Comparison of ENCODE assay signal across 9 mouse cellular contexts in the genomic region with DNA sequence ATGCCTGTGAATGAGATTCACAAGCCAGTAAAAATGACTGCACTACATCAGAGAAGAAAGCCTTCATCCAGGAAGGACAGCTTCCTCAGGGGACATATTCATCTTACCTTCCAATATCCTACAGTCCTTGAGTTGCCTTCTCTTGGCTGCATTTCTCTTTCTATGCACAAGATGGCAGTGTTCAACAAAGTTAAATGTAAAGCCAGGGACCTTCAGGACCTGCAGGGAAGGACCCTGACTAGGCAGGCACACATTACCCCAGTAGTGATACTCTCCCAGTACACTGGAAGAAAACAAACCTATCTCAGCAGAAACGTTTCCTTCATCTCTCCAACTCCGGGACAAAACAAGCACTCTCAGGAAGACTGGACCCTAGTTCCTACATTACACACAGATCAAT. TPM values are rescaled to one million over a fixed set of nuclear protein-coding genes. Genes with fewer than 3 reads are reported as not detected.
DNase-seq lines count a peak whose midpoint lies in the region; ATAC-seq and TF ChIP-seq lines count a peak whose summit lies in the region.
"Had no signal": no experiment of that assay in that cellular context is flagged by ENCODE, and none has a peak within 500 bp of the region (broad histone marks: within the 10 kb centered on the region; RNA-seq: fewer than 3 reads in every experiment).

No protein-coding gene starts in this region.

- no peak overlapping the region for H3K9ac ChIP-seq in kidney, embryonic 16.5 days (replicated peaks; ENCODE audit: low read length)
- H3K9ac ChIP-seq in ES-Bruce4 (ENCODE audit: low read depth, poor library complexity, severe bottlenecking): no peak overlapping the region
- no peak overlapping the region for H3K9ac ChIP-seq in midbrain, postnatal 0 days (replicated peaks; ENCODE audit: low read length, poor library complexity, severe bottlenecking)
- H3K9ac ChIP-seq: embryonic facial prominence, embryonic 15.5 days had no signal

- WGBS in kidney, embryonic 16.5 days: 25% methylated on average over 2 of the region's 2 CpGs
- WGBS in midbrain, postnatal 0 days: 32% methylated on average over 2 of the region's 2 CpGs

- ATAC-seq in kidney, embryonic 16.5 days (ENCODE audit: low FRiP score, low TSS enrichment): no peak; the same call in 1 of the 2 replicates
- no peak for ATAC-seq in midbrain, postnatal 0 days (ENCODE audit: low FRiP score)
- ATAC-seq in activated CD4-positive, CD25-positive, alpha-beta regulatory T cell, adult 4 months: no peak

- peak; percentile 14 for DNase-seq in kidney, adult 11 months
- DNase-seq in c-Kit-positive CD71-negative TER-119-negative erythroid progenitor cells, embryonic 14.5 days (ENCODE audit: low read depth): peak; percentile 48
- peak; percentile 66 for DNase-seq in forelimb bud, embryonic 11.5 days (ENCODE audit: low read depth, low spot score)
- DNase-seq in kidney, postnatal 14 days: peak; percentile 57
- DNase-seq in midbrain, postnatal 0 days (ENCODE audit: low spot score): peak; percentile 78

- no peak for TF ChIP-seq EP300 in ES-Bruce4 (IDR thresholded peaks at IDR 0.05; ENCODE audit: insufficient read depth, low read depth, low read length)

- no peaks in the 10 kb centered on the region for H3K36me3 ChIP-seq in kidney, embryonic 16.5 days (ENCODE audit: insufficient read depth, low read length)
- no peaks in the 10 kb centered on the region for H3K36me3 ChIP-seq in ES-Bruce4 (ENCODE audit: control insufficient read depth, insufficient read depth, low read length, poor library complexity, severe bottlenecking)
- H3K36me3 ChIP-seq in midbrain, postnatal 0 days (ENCODE audit: insufficient read depth, low read length): no peaks in the 10 kb centered on the region
- H3K36me3 ChIP-seq: embryonic facial prominence, embryonic 15.5 days had no signal

- H3K4me2 ChIP-seq in kidney, embryonic 16.5 days (replicated peaks; ENCODE audit: low read depth, low read length): no peak overlapping the region
- no peak overlapping the region for H3K4me2 ChIP-seq in midbrain, postnatal 0 days (ENCODE audit: low read depth, low read length, poor library complexity, severe bottlenecking)
- H3K4me2 ChIP-seq: embryonic facial prominence, embryonic 15.5 days had no signal

- TF ChIP-seq CTCF in ES-Bruce4 (IDR thresholded peaks at IDR 0.05; ENCODE audit: low read depth, low read length): peak; percentile 37
- peak; percentile 90 for TF ChIP-seq CTCF in midbrain, postnatal 0 days (IDR thresholded peaks at IDR 0.05)

- no peak overlapping the region for H3K4me3 ChIP-seq in kidney, embryonic 16.5 days (ENCODE audit: low read length)
- no peak overlapping the region for H3K4me3 ChIP-seq in ES-Bruce4 (ENCODE audit: low read depth, low read length)
- H3K4me3 ChIP-seq in midbrain, postnatal 0 days (ENCODE audit: low read depth, low read length): no peak overlapping the region
- H3K4me3 ChIP-seq: embryonic facial prominence, embryonic 15.5 days had no signal

- H3K4me1 ChIP-seq in kidney, embryonic 16.5 days (ENCODE audit: insufficient read depth, low read length): peaks cover 3% of the 10 kb centered on the region; the same call in 1 of the 2 replicates
- no peaks in the 10 kb centered on the region for H3K4me1 ChIP-seq in ES-Bruce4 (ENCODE audit: control insufficient read depth, insufficient read depth, low read length)
- no peaks in the 10 kb centered on the region for H3K4me1 ChIP-seq in midbrain, postnatal 0 days (ENCODE audit: insufficient read depth, low read length)
- H3K4me1 ChIP-seq: embryonic facial prominence, embryonic 15.5 days had no signal

- H3K27ac ChIP-seq in kidney, embryonic 16.5 days (ENCODE audit: low read length): no peak overlapping the region
- H3K27ac ChIP-seq in ES-Bruce4 (ENCODE audit: insufficient read depth, low read length): no peak overlapping the region
- H3K27ac ChIP-seq in midbrain, postnatal 0 days (ENCODE audit: low read depth, low read length): no peak overlapping the region
- H3K27ac ChIP-seq: embryonic facial prominence, embryonic 15.5 days had no signal

- H3K9me3 ChIP-seq in kidney, embryonic 16.5 days (ENCODE audit: low read length): 0 out of 2 replicates have a peak, but pooled peaks cover 2% of the 10 kb centered on the region
- H3K9me3 ChIP-seq in ES-Bruce4 (replicated peaks; ENCODE audit: control insufficient read depth, insufficient read depth, low read length, poor library complexity, severe bottlenecking): no peaks in the 10 kb centered on the region
- no peaks in the 10 kb centered on the region for H3K9me3 ChIP-seq in midbrain, postnatal 0 days (ENCODE audit: low read length)
- H3K9me3 ChIP-seq: embryonic facial prominence, embryonic 15.5 days had no signal

- no peak for TF ChIP-seq POLR2A in ES-Bruce4 (IDR thresholded peaks at IDR 0.05; ENCODE audit: insufficient read depth, low read length)

- no peaks in the 10 kb centered on the region for H3K27me3 ChIP-seq in kidney, embryonic 16.5 days (ENCODE audit: insufficient read depth, low read length)
- H3K27me3 ChIP-seq in ES-Bruce4 (ENCODE audit: control insufficient read depth, insufficient read depth, low read length, poor library complexity, severe bottlenecking): no peaks in the 10 kb centered on the region
- H3K27me3 ChIP-seq in midbrain, postnatal 0 days (ENCODE audit: insufficient read depth, low read length): no peaks in the 10 kb centered on the region
- H3K27me3 ChIP-seq: embryonic facial prominence, embryonic 15.5 days had no signal

RNA-seq across cellular contexts. Expression of gene Ypel5, which starts 38.4 kb away (rescaled TPM):
- 45.9 and 46.7 TPM in 2 replicates for polyA plus RNA-seq in kidney, embryonic 16.5 days (2015; fragmentation: Nextera tagmentation; extraction: Ambion mirVana)
- polyA plus RNA-seq in ES-Bruce4 (2011; ENCODE audit: insufficient read depth, insufficient read length, low read depth, missing spikeins): 30.6 and 34.8 TPM in 2 replicates
- 60.3 and 71.8 TPM in 2 replicates for total RNA-seq in midbrain, postnatal 0 days (2014; rRNA removed)
- polyA plus RNA-seq in midbrain, postnatal 0 days (2015; fragmentation: Nextera tagmentation; extraction: Ambion mirVana): 115 and 120 TPM in 2 replicates
- polyA plus RNA-seq in activated CD4-positive, CD25-positive, alpha-beta regulatory T cell, adult 4 months (2017; shearing (Covaris generic)): 10 to 100 TPM; 81.9 to 84.1 TPM

Comparison
In these comparisons a context has a peak if more than half of its experiments do, and no peak if none do; other contexts are left out.
1. DNase-seq: peak in every context shown above with its lines; median percentile 78 in midbrain, postnatal 0 days; 66 in forelimb bud, embryonic 11.5 days; 57 in kidney, postnatal 14 days; 48 in c-Kit-positive CD71-negative TER-119-negative erythroid progenitor cells, embryonic 14.5 days; 14 in kidney, adult 11 months.